Mouse (Mus musculus) ES-Bruce4 (cell line): ENCODE results near the gene Plin3.

ENCODE experiments used
- CTCF ChIP-seq: IDR thresholded peaks from one replicate; pipeline ENCODE4 v1.8.1; 2011; ENCODE audit warnings: low read depth, low read length
- POLR2A ChIP-seq: IDR thresholded peaks from one replicate; pipeline ENCODE4 v1.8.1; 2011; ENCODE audit warnings: low read length; ENCODE audit not compliant: insufficient read depth

GRCm38 (mm10) chr17:56265869-56266268 is 26.8 kb downstream of the Plin3 start:
- TF ChIP-seq POLR2A = no peak
- no peak for TF ChIP-seq CTCF
